Mouse (Mus musculus): ENCODE measurements around the gene Xirp1.

Gene Xirp1

GRCm38 (mm10) chr9:120023086-120023811 is at the start of gene Xirp1:
TSS of gene Xirp1 (minus strand) at chr9:120023598.
- DNase-seq (ENCODE audit: low read depth, low spot score), result no peak

DNA sequence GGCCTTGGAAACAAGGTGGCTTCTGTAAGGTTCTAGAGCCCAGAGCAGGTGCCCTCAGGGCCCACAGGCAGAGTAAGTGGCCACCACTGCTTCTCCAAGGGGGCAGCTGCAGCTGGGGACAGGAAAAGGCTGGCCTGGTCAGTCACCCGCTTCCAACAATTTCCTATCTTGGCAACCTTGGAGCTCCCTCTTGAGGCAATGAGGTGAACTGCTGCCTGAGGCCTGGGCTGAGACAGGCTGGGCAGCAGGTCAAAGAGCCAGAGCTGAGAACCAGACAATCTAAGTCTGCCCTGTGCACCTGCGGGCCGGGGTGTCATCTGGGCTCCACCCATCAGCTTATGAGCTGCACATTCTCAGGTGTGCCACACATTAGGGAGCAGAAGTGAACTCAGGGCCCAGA is 49.8 kb upstream of the Xirp1 start:
- DNase-seq (ENCODE audit: low read depth, low spot score), result peak; percentile 85

DNA sequence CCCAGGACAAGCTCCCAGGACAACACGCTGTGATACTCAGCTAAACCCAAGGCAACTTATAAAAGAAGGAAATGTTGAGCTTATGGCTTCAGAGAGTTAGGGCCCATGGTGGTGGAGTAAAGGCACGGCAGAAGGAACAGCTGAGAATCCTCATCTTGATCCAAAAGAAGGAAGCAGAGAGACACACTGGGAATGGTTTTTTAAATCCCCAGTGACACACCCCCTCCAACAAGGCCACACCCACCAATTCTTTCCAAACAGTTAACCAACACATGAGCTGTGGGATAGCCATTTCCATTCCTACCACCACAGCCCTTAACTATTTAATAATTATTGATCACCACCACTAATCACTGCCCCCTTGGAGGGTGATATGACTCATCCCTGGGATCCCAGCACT is 47.9 kb upstream of the Xirp1 start:
- DNase-seq (ENCODE audit: low read depth, low spot score), result no peak

GRCm38 (mm10) chr9:120069779-120070178 is 46.4 kb upstream of the Xirp1 start, which contains the start of gene Cx3cr1:
TSS of gene Cx3cr1 (minus strand) at chr9:120069879.
- no peak for DNase-seq (ENCODE audit: low read depth, low spot score)

DNA sequence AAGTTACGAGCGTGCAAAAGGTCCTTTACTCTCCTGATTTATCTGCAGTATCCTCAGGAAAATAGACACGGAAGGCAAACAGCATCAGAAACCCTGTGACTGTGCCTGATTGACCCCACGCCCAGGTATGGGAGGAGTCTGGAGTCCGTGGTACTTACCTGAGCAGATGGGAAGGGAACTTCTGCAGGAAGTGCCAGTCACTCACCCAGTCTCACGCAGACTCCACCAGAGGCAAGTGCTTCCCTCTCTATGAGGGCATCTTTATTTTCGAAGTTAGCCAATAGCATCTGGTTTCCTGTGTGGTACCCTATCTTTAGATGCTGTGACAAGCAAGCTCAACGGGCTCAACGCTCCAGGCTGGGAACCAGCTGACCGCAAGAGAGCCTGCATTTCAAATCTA is 44.6 kb upstream of the Xirp1 start:
- peak; percentile 57 for DNase-seq (ENCODE audit: low read depth, low spot score)

GRCm38 (mm10) chr9:120067609-120068008 is 44.2 kb upstream of the Xirp1 start:
- no peak for DNase-seq (ENCODE audit: low read depth, low spot score)

DNA sequence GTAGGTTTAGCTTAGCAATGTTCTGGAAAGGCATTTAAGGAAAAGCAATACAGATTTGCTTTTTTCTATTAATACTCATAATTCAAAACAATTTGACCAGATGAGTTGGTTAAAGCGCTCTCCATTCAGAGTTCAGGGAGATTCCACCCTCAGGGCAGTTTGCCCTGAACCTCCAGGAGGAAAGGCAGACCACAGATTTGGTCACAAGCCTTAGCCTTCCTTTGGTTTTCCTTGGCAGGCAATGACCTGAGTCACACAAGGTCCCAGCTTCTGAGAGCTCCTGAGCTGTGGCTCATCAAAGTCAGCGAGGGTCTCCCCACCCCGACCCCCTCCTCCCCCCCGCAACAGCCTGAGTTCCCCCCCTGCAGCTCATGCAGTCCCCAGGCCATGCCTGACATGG is 40.9 kb upstream of the Xirp1 start:
- no peak for DNase-seq (ENCODE audit: low read depth, low spot score)

GRCm38 (mm10) chr9:120058730-120059129 is 35.3 kb upstream of the Xirp1 start:
- DNase-seq (ENCODE audit: low read depth, low spot score), result peak; percentile 44

GRCm38 (mm10) chr9:120056201-120056600 is 32.8 kb upstream of the Xirp1 start:
- DNase-seq (ENCODE audit: low read depth, low spot score), result no peak

GRCm38 (mm10) chr9:120054545-120055277 is 31.3 kb upstream of the Xirp1 start:
- peak; percentile 74 for DNase-seq (ENCODE audit: low read depth, low spot score)

DNA sequence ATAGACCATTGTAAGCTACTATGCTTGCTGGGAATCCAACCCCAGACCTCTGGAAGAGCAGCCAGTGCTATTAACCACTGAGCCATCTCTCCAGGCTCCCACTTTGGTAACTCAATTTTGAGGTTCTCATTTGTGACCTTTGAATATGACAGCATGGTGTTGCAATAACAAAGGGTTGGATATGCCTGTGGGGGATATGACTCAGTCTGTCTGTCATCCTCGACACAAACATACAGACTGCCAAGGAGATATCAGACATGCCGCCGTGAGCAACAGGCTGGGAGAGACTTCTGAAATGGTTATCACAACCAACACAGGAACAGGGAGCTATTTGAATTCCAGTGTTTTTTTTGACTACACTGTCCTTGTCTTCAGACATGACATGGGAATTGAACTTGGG is 26.0 kb upstream of the Xirp1 start:
- no peak for DNase-seq (ENCODE audit: low read depth, low spot score)

DNA sequence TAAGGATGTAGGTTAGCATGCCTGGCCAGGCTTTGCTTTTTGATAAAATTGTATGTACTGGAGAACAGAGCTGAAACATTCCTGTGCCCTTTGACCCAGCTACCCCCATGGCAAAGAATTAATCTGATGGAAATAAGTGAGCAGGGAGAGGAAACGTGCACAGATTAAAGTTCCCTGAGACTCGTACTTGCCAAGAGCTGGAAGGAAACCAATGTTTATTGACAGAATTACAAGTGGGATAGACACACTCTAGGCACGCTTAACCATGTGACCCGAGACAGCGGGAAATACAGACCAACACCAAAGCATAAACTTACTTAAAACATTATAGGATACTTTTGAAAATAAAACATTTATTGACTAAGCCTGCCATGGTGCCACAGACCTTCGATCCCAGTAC is 25.1 kb upstream of the Xirp1 start:
- no peak for DNase-seq (ENCODE audit: low read depth, low spot score)

GRCm38 (mm10) chr9:120043115-120043514 is 19.7 kb upstream of the Xirp1 start:
- DNase-seq (ENCODE audit: low read depth, low spot score), result peak; percentile 62

DNA sequence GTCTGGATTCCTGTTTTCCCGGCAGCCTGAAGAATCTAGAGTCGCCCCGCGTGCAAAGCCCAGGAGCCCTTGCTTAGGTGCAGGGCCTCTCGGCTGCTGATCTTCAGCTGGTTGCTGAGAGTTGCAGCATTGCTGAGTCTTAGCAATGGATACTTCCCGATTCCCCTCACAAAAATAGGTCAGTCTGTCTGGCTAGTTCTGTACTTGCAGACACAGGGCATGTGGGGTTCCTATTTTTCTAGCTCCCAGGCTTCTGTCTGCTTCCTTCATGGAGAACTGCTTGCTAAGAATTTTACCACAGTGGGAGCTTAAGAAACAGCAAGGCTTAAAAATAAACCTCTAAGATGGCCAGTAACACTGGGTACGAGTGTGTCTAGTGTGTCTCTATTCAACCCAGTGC is 14.0 kb upstream of the Xirp1 start:
- peak; percentile 74 for DNase-seq (ENCODE audit: low read depth, low spot score)

GRCm38 (mm10) chr9:120034375-120034774 is 11.0 kb upstream of the Xirp1 start:
- peak; percentile 62 for DNase-seq (ENCODE audit: low read depth, low spot score)

- no peak for DNase-seq (ENCODE audit: low read depth, low spot score)
Measured at GRCm38 (mm10) chr9:120032710-120033109, 9.3 kb upstream of the Xirp1 start.

DNA sequence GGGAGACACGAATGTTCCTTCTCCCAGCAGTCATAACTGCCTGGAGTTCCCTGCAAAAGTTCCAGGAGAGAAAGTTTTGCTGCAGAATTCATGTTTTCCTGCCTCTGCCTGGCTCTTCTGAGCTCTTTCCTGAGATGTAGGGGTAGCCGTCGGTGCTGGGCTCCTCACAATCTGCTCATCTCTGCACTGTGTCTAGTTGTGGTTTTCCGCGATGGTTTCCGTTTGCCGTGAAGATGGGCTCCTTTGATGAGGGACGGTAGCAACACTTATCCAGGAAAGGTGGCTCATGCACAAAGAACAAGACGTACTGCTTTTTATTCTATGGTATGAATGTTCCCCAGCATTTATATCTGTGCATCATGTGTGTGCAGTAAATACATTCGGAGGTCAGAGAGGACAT is 7.0 kb upstream of the Xirp1 start:
- no peak for DNase-seq (ENCODE audit: low read depth, low spot score)

DNA sequence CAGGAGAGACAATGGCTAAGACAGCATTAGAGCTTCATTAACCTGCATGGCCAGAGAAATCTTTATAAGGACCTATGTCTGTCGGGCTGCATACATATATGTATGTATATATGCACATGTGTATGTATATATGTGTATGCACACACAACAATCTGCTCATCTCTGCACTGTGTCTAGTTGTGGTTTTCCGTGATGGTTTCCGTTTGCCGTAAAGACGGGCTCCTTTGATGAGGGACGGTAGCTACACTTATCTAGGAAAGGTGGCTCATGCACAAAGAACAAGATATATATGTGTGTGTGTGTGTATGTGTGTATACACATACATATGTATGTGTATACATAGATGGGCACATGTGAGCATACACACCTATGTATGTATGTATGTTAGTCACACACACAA is 6.5 kb upstream of the Xirp1 start:
- DNase-seq (ENCODE audit: low read depth, low spot score), result no peak

DNA sequence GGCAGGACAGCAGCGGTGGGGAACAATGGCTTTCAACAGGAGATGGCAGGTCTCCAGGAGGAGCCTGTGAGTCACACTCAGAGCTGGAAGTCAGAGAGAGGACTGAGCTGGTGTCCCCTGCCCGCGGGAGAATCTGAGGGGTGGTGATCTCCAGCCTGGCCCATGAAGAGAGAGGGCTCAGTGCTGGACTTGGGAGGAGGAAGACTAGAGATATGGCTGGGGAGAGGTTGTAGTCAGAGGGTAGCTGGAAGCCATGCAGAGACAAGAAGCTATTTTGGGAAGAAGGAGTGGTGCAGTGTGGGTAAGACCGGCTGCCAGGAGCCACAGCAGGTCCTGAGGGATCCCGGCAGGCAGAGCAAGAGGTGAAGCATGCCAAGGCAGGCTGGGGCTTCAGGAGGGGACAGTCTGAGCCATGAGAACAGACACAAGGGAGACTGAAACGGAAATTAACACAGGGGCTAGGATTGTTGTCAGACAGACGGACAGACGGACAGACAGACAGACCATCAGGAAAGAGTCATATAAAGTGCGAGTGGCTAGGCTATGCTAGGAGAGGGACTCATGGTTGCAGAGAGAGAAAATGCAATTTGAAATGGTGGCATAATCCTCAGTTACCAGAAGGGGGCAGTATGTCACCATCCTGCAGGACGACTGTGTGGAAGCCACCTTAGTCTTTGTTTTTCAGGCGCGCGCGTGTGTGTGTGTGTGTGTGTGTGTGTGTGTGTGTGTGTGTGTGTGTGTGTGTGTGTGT is 4.2 kb upstream of the Xirp1 start:
- peak; percentile 93 for DNase-seq (ENCODE audit: low read depth, low spot score)

GRCm38 (mm10) chr9:120024625-120025024 is 1.2 kb upstream of the Xirp1 start:
- DNase-seq (ENCODE audit: low read depth, low spot score), result no peak

GRCm38 (mm10) chr9:120024171-120024570 is 773 bp upstream of the Xirp1 start:
- DNase-seq (ENCODE audit: low read depth, low spot score), result peak; percentile 98

DNA sequence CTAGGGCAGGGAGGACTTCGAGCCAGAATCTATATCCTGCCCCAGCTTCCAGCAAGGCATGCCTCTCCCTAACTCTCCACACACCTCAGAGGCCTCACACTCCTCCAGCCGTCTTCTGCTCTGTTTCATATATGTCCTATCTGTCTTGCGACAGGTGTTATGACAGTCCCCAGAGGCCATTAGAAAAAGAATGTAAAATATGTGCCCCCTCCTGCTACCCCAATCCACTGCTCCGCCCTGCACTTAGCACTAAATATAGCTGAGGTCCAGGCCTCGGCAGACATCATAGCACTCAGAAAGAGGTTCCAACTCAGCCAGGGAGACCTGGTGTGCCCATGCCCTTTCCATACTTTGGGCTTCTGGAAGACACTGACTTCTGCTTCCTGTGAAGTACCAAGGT is 2.2 kb downstream of the Xirp1 start:
- no peak for DNase-seq (ENCODE audit: low read depth, low spot score)
